Mouse (Mus musculus): Measurements from ENCODE around the gene Rilp.
A peak's percentile ranks its signal among the peaks of the same experiment; 100 is the strongest.

The Rilp gene

DNA sequence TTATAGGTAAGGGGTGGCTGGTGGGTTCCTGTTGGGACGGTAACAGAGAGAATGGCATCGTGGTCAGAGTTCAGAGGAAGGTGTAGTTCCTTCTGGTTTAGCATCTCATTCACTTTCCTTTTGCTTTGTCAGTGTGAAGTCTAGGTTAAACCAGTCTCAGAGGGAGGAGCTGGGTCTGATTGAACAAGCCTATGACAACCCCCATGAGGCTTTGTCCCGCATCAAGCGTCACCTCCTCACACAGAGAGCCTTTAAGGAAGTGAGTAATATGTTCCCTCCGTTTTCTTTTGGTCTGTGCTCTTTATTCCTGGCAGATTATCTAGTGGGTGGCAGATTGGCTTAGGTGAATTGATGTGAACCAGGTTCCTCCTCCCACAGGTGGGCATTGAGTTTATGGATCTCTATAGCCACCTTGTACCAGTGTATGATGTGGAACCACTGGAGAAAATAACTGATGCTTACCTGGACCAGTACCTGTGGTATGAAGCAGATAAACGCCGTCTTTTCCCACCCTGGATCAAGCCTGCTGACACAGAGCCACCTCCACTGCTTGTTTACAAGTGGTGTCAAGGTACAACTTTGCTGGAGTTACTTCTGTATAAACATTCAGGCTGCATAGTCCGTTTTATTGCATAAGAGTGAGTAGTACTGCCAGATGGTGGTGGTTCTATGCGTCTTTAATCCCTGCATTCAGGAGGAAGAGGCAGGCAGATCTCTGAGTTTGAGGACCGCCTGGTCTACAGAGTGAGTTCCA is 15.4 kb upstream of the Rilp start:
- DNase-seq (ENCODE audit: low spot score in 2 of 2): no peak

DNA sequence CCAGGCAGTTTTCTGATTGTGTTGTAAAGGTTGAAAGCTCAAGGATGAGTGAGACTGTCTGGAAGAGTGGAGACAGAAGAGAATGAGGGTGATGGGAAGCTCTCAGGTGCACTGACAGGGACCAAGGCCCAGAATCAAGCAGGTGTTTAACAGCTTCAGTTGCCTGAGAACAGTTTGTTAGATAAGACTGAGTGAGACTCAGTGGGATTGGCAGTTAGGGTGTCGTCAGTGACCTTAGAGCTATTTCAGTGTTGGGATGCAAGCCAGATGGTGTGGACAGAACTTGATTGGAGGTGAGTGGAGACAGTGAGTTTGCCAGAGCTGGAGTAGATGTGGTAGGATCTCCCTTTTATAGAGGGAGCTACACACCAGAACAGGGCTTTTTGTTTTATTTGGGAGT is 11.8 kb upstream of the Rilp start:
- no peak for DNase-seq (ENCODE audit: low spot score in 2 of 2)

DNA sequence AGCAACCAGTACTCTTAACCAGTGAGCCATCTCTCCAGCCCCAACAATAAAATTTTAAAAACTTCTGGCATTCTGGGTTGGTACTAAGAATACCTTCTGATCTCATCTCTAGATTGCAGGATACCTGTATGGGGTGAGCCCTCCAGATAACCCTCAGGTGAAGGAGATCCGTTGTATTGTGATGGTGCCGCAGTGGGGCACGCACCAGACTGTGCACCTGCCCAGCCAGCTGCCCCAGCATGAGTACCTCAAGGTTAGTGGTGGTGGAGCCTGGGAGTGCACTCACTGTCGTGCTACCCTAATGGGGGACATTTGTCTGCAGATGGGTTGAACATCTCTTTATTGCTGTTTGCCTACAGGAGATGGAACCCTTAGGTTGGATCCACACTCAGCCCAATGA is 1.7 kb upstream of the Rilp start:
- no peak for DNase-seq (ENCODE audit: low spot score in 2 of 2)

DNA sequence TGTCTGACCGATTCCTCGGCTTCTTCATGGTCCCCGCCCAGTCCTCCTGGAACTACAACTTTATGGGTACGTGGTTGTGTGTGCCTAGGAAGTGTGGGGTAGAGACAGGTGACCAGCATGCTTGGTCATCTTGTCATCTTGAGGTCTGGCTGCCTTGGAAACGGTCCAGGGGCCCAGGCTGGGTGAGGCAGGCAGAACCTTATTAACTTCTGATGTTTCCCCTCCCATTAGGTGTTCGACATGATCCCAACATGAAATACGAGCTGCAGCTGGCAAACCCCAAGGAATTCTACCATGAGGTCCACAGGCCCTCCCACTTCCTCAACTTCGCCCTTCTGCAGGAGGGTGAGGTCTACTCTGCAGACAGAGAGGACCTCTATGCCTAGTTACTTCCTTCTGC is 990 bp upstream of the Rilp start:
- no peak for DNase-seq (ENCODE audit: low spot score in 2 of 2)

DNA sequence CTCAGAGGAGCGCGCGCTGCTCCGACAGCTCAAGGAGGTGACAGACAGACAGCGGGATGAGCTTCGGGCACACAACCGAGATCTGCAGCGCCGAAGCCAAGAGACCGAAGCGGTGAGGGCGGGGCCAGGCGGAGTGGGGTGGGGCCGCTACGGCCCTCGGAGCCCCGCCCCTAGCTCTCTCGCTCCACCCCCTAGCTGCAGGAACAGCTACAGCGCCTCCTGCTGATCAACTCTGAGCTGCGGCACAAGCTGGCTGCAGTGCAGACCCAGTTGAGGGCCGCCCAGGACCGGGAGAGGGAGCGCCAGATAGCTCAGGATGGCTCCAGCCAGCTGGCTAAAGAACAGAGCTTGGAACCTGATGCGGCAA is 716 bp downstream of the Rilp start:
- DNase-seq (ENCODE audit: low spot score in 2 of 2): peak; percentile 86

DNA sequence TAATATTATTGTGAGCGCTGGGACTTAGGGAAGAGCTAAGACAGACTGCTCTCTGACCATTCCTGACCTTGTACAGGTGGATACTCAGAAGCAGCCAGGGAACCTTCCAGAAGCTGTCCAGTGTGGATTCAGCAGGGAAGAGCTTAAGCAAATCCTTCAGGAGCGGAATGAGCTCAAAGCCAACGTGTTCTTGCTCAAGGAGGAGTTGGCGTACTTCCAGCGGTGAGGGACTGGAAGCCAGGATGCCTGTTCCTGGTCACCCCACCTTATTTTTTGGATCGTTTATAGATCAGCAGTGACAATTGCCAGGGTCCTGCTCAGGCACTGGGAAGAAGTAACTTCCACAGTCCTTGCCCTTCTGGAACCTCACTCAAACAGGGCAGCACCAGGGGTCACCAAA is 1.3 kb downstream of the Rilp start:
- DNase-seq (ENCODE audit: low spot score in 2 of 2): no peak

DNA sequence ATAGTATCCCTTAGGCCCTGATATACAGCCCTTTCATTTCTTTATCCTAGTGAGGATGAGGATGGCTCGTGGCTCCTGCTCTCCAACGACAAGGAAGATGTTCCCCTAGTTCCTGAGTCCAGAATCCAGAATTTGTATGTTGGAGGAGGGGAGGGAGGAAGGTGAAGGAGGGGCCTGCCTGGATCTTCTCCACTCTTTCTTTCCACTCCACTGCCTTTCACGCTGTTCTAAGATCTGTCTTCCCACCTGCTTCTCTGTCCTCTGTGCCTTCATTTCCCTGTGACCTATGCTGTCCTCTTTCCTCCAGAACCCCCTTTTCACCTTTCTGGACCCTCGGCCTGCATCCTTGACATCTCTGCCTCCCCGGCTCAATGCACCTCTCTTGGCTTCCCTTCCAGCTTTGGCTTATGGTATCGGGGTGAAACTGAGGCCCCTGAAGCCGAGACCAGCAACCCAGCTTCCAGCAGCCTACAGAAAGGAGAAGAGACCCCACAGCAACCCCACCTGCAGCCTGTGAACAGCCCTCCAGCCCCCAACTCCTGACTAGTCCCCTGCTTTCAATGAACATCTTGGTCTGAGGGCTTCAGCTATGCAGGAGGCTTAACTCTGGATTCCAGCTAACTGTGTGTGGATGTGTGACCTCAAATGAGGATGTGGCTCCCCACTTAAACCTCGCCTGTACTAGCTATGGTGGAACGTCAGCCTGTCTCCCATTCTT is 2.6 kb downstream of the Rilp start:
- DNase-seq (ENCODE audit: low spot score in 2 of 2): no peak

DNA sequence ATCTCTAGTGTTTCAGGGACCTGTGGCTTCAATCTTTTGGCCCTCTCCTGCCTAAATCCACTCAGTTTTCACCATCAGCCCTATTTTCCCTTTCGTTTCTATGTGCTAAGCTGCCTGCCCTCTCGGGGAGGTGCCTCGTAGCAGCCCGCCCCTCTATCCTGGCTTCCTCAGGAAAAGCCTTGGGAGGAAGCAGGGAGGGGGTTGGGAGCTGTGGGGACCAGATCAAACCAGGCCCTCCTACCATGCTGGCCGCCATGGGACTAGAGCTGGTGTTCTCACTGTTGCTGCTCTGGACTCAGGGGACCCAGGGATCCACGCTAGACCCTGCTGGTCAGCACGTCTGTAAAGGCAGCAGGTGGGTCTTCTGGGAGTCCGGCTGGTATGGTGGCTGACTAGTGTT is 3.4 kb downstream of the Rilp start, which contains the start of gene Scarf1:
TSS of gene Scarf1 (plus strand) at position 205 of the 400 bp plus-strand sequence.
- DNase-seq (ENCODE audit: low spot score in 2 of 2): no peak

DNA sequence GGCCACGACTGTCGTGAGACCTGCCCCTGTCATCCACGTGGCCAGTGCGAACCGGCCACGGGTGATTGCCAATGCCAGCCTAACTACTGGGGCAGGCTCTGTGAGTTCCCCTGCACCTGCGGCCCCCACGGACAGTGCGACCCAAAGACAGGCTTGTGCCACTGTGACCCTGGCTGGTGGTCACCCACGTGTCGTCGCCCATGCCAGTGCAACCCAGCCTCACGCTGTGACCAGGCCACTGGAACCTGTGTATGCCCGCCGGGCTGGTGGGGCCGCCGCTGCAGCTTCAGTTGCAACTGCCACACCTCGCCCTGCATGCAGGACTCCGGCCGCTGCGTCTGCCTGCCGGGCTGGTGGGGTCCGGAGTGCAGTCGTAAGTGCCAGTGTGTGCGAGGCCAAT is 5.3 kb downstream of the Rilp start:
- DNase-seq (ENCODE audit: low spot score in 2 of 2): no peak

DNA sequence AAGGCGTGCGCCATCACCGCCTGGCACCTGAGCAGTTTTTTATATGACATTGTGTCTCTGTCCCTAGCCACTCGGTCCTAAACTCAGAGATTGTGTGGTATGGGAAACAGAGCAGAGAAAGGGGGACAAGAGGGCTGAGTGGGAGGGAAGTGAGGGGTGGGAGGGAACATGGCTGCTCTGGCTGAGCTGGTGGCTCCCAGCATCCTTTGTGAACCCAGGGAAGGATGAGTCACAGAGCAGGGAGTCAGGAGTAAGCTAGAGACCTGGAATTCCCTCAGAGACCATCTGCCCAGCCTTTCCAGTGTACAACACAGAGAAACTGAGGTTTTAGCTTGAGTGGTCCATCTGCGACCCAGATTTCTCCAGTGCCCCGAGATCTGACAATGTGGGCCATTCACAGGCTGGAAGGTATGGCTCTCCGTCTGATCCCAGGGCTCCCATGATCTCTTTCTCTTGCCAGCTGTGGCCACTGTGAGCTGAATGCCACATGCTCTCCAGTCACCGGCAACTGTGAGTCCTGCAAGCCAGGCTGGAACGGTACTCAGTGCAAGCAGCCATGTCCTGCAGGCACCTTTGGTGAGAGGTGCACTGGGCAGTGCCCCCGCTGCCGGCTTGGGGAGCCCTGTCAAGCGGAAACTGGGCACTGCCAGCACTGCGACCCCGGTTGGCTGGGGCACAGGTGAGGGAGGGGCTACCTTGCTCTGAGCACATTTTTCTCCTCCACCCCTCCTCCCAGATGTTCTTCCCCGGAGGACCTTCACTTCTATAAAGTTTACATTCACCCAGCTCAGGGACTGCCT is 10.1 kb downstream of the Rilp start:
- no peak for DNase-seq (ENCODE audit: low spot score in 2 of 2)

DNA sequence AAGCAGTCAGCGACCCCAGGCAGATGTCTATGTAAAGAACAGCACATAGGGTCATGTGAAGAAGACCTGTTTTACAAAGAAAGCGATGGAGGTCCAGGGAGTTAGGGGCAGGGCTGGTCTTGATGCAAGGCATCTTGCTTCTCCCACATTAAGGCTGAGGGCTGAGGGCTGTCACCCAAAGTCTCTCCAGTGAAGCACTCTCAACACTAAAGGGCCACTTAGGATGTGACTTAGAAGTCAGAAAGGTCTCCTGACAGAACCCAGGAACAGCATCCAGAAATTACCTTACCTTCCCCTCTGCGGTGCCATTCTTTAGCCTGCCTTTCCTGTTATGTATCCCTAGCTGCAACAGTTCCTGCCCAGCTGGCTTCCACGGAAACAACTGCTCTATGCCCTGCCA is 11.7 kb downstream of the Rilp start:
- DNase-seq (ENCODE audit: low spot score in 2 of 2): no peak

DNA sequence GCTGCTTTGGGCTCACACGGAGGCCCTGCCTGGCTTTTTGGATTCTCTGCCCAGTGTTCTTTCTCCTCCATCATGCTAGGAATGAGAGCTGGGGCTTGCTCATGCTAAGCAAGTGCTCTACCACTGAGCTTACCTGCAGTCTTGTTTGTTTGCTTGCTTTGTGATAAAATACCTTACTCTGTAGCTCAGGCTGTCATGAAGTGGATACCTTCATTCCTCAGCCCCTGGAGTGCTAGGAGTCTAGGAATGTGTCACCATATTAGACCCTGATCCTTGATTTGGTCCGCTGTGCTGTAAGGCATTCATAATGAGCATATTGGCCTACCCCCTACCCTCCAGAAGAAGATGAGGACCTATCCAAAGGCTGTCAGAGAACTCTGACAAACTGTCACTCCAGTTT is 12.9 kb downstream of the Rilp start:
- DNase-seq (ENCODE audit: low spot score in 2 of 2): no peak

DNA sequence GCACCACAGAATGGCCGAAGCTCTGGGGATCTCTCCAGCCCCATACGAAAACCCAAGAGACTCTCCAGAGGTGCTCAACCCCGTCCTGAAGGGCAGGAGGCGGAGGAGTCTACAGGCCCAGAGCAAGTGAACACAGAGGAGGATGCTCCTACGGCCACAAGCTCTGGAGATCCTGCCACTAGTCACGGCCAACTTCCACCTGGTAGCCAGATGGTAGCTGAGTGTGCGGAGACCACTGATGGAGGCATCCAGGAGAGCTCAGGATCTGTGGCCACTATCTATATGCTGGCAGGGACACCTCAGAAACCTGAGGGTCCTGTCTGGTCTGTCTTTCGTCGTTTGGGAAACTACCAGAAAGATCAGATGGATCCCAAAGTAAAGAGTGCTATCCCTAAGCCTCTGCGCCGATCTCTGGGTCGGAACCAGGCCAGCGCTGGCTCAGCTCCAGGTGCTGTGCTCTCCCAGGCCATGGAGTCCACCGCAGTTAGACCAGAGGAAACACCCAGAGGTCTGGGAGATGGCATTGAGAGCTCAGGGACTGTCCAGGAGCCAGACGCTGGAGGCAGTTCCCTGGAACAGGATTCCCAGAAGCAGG is 15.7 kb downstream of the Rilp start:
- DNase-seq (ENCODE audit: low spot score in 2 of 2): no peak

DNA sequence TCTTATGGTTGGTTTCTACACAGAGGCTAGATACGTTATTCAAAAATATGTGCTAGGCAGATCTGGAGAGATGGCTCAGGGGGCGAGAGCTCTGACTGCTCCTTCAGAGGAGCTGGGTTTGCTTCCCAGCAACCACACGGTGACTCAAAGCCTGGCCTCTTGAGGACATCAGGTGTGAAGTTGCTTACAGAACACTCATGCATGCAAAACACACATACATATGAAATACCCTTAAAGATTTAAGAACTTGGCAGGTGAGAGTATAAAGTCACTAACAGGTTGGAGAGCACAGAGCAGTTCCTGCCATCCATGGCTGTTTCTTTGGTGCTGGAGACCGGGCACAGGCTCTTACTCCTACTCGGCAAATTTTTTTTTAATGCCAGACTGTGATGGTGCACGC is 17.0 kb downstream of the Rilp start:
- no peak for DNase-seq (ENCODE audit: low spot score in 2 of 2)

DNA sequence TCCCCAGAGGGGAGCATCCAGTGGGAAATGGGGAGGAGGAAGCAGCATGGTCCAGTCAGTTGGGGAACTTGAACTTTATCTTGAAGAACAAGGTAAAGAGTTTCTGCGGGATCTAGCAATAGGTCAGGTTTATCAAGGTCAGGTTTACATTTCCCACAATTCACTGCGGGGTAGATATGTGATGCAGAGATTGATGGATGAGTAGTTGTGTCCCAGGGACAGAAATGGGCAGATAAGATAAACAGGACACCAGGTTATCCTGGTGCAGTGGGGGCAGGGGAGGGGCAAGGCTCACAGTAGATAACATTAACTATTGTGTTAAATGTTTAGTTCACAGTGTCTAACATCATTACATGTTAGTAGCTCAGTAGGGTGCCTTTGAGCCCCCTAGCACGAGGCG is 19.9 kb downstream of the Rilp start:
- no peak for DNase-seq (ENCODE audit: low spot score in 2 of 2)

DNA sequence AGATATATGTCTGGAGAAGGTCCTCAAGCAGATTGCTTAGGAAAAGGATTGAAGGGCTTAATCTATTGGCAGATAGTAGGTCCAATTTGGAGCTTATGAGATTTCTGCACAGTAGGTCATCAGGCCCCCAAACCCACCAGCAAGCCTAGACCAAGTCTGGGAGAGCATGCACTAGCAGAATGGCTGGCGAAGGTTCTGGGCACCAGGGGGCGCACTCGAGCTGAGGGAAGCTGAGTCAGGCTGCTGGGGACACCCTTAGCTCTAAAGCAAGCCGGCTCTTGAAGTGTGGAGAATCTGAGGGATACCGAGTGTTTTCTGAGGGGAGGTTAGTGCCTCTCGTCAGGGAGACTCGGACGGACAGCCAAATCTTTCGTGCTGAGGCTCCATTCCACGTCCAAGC is 20.4 kb downstream of the Rilp start:
- DNase-seq (ENCODE audit: low spot score in 2 of 2): peak; percentile 97 to 100

DNA sequence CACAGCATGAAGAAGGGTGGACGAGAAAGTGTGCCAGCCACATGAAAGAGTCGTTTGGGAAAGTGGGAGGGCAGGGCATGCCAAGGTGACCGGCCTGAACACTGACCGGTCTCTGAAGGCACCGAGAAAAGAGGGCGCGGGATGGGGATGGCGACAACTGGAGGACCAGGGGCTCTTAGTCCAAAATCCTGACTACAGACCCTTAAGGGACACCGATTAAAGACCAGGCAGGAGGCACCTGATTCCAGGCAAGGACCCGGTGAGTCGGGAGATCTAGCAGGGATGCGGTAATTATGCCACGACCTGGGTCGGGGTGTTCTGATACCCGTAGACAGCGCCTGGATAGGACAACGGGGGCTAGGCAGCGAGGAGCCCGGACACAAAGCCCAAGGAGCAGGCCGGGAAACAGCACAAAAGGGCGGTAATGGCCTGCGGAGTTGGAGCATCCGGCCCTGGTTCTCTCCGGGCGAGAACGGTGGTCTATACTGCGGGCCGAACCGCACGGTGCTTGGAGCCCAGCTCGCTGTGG is 21.0 kb downstream of the Rilp start:
- DNase-seq (ENCODE audit: low spot score in 2 of 2): no peak

DNA sequence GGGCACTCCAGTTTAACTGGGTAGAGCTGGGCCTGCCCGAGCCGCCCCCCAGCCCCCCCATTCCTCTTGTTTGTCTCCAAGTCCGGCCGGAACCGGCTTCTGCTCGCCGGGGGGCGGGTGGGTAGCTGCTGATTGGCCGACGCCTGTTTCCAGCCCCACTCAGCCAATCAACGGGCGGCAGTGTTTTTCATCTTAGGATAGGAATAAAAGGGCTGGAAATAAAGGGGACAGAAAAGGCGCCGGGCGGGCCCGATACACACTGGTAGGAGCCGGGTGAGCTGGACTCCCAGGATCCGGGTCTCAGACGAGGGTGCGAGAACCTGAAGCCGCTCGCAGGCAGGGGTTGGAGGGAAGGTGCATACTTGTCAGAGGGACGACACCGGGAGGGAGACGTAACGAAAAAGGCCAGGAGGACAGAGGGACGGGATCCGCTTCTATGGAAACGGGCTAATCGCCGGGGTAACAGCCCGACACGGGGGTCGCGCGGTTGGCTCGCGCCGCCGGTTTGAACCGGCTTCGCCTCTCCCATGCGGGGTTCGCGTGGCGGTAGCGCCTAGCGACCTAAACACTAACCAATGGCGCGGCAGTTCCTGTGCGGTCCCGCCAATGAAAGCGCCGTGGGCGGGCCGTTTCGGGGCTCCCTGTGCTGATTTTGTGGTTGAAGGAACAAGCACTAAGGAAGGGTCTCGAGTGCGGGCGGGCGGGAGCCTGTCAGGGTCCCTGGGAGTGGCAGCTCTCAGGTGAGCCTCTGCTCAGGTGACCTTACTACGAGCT is 21.8 kb downstream of the Rilp start, which contains the start of gene Slc43a2:
TSS of gene Slc43a2 (plus strand) at position 226 of the 774 bp plus-strand sequence.
- peak; percentile 97 to 98 for DNase-seq (ENCODE audit: low spot score in 2 of 2)

DNA sequence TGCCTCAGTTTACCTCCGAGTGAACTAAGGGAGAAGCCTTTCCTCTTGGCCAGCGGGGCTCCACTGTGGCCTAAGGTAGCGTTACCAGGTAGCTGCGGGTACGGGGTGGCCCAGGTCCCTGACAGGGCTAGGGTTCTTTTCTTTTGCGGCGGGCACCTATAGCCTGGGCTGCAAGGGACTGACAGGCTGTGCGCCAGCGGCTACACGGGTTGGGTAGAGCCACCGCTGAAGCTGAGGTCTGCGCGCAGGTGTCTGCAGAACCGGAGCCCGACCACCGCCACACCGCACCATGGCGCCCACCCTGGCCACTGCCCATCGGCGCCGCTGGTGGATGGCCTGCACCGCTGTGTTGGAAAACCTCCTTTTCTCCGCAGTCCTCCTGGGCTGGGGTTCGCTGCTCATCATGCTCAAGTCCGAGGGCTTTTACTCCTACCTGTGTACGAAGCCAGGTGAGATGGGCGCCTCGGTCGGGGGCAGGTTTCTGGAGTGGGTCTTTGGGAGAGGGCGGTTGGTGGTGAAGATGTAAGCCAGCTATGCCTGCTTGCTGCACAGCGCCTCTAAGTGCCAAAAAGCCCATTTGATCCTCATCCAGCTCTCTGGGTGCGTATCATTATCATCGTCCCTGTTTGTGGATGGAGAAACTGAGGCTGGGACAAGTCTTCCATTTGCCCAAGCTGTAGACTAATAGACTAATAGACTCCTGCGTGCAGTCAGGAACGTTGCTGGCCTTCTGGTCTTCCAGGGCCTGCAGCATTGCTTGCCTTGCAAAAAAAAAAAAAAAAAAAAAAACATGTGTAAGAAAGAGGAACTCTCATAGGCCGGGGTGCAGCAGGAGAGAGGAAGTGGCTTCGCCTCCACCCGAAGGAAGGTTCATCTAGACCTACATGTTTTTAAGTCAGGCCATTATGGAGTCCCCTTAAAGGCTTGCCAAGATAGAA is 22.7 kb downstream of the Rilp start:
- DNase-seq (ENCODE audit: low spot score in 2 of 2): peak; percentile 38 to 60
